20 mouse cellular contexts compared by ENCODE assay signal in the genomic region with DNA sequence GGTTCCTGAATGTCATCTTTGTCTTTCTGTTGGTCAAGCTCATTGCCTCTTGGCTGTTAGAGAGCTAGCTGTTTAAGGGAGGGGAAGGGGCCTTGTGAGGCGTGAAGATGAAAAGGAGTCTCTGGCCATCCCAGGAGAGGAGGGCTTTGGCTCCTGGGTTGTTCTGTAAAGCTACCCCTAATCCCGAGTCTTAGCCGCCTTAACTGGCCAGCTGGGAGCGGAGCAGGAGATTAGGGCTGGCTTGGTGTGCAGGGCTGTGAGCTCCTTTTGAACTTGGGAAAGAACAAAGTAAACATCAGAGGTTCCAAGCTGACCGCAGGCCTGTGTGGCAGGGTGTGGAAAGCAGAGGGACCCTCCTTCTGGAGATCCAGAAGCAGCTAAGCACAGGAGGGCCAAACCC. TPM values are rescaled to one million over a fixed set of nuclear protein-coding genes. Genes with fewer than 3 reads are reported as not detected.
DNase-seq lines count a peak whose midpoint lies in the region; ATAC-seq and TF ChIP-seq lines count a peak whose summit lies in the region.
"Had no signal": no experiment of that assay in that cellular context is flagged by ENCODE, and none has a peak within 500 bp of the region (broad histone marks: within the 10 kb centered on the region; RNA-seq: fewer than 3 reads in every experiment).

No protein-coding gene starts in this region.

- H3K9me3 ChIP-seq in intestine, embryonic 15.5 days = no peaks in the 10 kb centered on the region
- H3K9me3 ChIP-seq in intestine, postnatal 0 days (ENCODE audit: control insufficient read depth) = no peaks in the 10 kb centered on the region
- H3K9me3 ChIP-seq in lung, embryonic 16.5 days (ENCODE audit: control insufficient read depth, low read length) = no peaks in the 10 kb centered on the region
- H3K9me3 ChIP-seq: hindbrain, embryonic 15.5 days; limb, embryonic 13.5 days; midbrain, embryonic 12.5 days; neural tube, embryonic 13.5 days had no signal

- no peak overlapping the region for H3K4me3 ChIP-seq in intestine, embryonic 15.5 days (replicated peaks)
- H3K4me3 ChIP-seq in intestine, postnatal 0 days (ENCODE audit: low read depth, low read length) = no peak overlapping the region
- H3K4me3 ChIP-seq in lung, embryonic 16.5 days (ENCODE audit: low read length) = no peak overlapping the region
- H3K4me3 ChIP-seq: gastrocnemius, adult 2 months; hindbrain, embryonic 15.5 days; limb, embryonic 13.5 days; midbrain, embryonic 12.5 days; neural tube, embryonic 13.5 days had no signal

- DNase-seq in lung, postnatal 25 days (ENCODE audit: low spot score) = no peak
- DNase-seq in fat pad, adult 2 months (ENCODE audit: extremely low read depth, low read depth, low spot score) = peak; percentile 16
- peak; percentile 59 for DNase-seq in retina, postnatal 7 days (ENCODE audit: low read depth, low spot score)
- no peak for DNase-seq in cerebellum, postnatal 25 days
- DNase-seq: cerebellum, adult 8-10 months; gastrocnemius, adult 2 months; kidney, adult 9 months; right cerebral cortex, postnatal 25 days; thymus, postnatal 14 days had no signal

- WGBS in intestine, embryonic 15.5 days = 72% methylated on average over 5 of the region's 5 CpGs
- 81% methylated on average over 5 of the region's 5 CpGs for WGBS in intestine, postnatal 0 days
- WGBS in lung, embryonic 16.5 days = 50% methylated on average over 5 of the region's 5 CpGs

- no peaks in the 10 kb centered on the region for H3K36me3 ChIP-seq in intestine, embryonic 15.5 days
- H3K36me3 ChIP-seq in intestine, postnatal 0 days (ENCODE audit: control insufficient read depth, insufficient read depth) = no peaks in the 10 kb centered on the region
- H3K36me3 ChIP-seq in lung, embryonic 16.5 days (ENCODE audit: control insufficient read depth, insufficient read depth, low read length) = no peaks in the 10 kb centered on the region
- H3K36me3 ChIP-seq: hindbrain, embryonic 15.5 days had no signal

- peak overlapping the region; percentile 82 for H3K27ac ChIP-seq in intestine, embryonic 15.5 days
- no peak overlapping the region for H3K27ac ChIP-seq in intestine, postnatal 0 days (ENCODE audit: low read depth, low read length)
- H3K27ac ChIP-seq in lung, embryonic 16.5 days (ENCODE audit: low read length) = peak overlapping the region; percentile 90
- H3K27ac ChIP-seq: liver, embryonic 14.5 days; macrophage; midbrain, embryonic 12.5 days; neural tube, embryonic 13.5 days had no signal

- ATAC-seq in intestine, embryonic 15.5 days = no peak
- ATAC-seq in intestine, postnatal 0 days = no peak
- ATAC-seq in lung, embryonic 16.5 days (ENCODE audit: low read depth) = no peak

- H3K27me3 ChIP-seq in intestine, embryonic 15.5 days (replicated peaks) = no peaks in the 10 kb centered on the region
- H3K27me3 ChIP-seq in intestine, postnatal 0 days (replicated peaks; ENCODE audit: control insufficient read depth, insufficient read depth, low read length) = no peaks in the 10 kb centered on the region
- no peaks in the 10 kb centered on the region for H3K27me3 ChIP-seq in lung, embryonic 16.5 days (ENCODE audit: control insufficient read depth, insufficient read depth, low read depth, low read length)
- H3K27me3 ChIP-seq: hindbrain, embryonic 15.5 days; limb, embryonic 13.5 days; midbrain, embryonic 12.5 days; neural tube, embryonic 13.5 days had no signal

- no peak overlapping the region for H3K9ac ChIP-seq in intestine, embryonic 15.5 days
- no peak overlapping the region for H3K9ac ChIP-seq in intestine, postnatal 0 days (ENCODE audit: low read depth, low read length)
- 0 out of 2 replicates have a peak overlapping the region, but pooled peaks have one; percentile 12 for H3K9ac ChIP-seq in lung, embryonic 16.5 days (ENCODE audit: low read length)
- H3K9ac ChIP-seq: hindbrain, embryonic 15.5 days; limb, embryonic 13.5 days; liver, embryonic 14.5 days; midbrain, embryonic 12.5 days; neural tube, embryonic 13.5 days had no signal

- H3K4me1 ChIP-seq in intestine, embryonic 15.5 days (replicated peaks) = peaks cover 44% of the 10 kb centered on the region
- H3K4me1 ChIP-seq in intestine, postnatal 0 days (replicated peaks; ENCODE audit: control insufficient read depth, insufficient read depth, low read length) = peaks cover 4% of the 10 kb centered on the region; the same call in 1 of the 2 replicates
- H3K4me1 ChIP-seq in lung, embryonic 16.5 days (replicated peaks; ENCODE audit: control insufficient read depth, insufficient read depth, low read length) = peaks cover 80% of the 10 kb centered on the region

- no peak for TF ChIP-seq CTCF in intestine, postnatal 0 days (IDR thresholded peaks at IDR 0.05; ENCODE audit: low read depth)

- H3K4me2 ChIP-seq in intestine, embryonic 15.5 days (replicated peaks) = no peak overlapping the region
- no peak overlapping the region for H3K4me2 ChIP-seq in intestine, postnatal 0 days (replicated peaks; ENCODE audit: low read depth)
- H3K4me2 ChIP-seq in lung, embryonic 16.5 days (ENCODE audit: low read depth, low read length) = no peak overlapping the region
- H3K4me2 ChIP-seq: heart, embryonic 11.5 days; hindbrain, embryonic 15.5 days; limb, embryonic 13.5 days; midbrain, embryonic 12.5 days; neural tube, embryonic 13.5 days had no signal

RNA-seq across cellular contexts. Expression of gene Nkd1, which starts 53.8 kb away (rescaled TPM):
- polyA plus RNA-seq in intestine, embryonic 15.5 days (2015; fragmentation: Nextera tagmentation; extraction: Ambion mirVana) = 33.1 and 34.9 TPM in 2 replicates
- polyA plus RNA-seq in intestine, postnatal 0 days (2015; fragmentation: Nextera tagmentation; extraction: Ambion mirVana) = 24.5 and 26.2 TPM in 2 replicates
- polyA plus RNA-seq in lung, embryonic 16.5 days (2015; fragmentation: Nextera tagmentation; extraction: Ambion mirVana) = 49.6 and 54.2 TPM in 2 replicates
- polyA plus RNA-seq: C2C12, macrophage had no signal

Comparison
In these comparisons a context has a peak if more than half of its experiments do, and no peak if none do; other contexts are left out.
1. DNase-seq: peak in fat pad, adult 2 months (single experiment) and retina, postnatal 7 days (single experiment); none in lung, postnatal 25 days (single experiment) and cerebellum, postnatal 25 days (0 of 2).